In the genomic region with DNA sequence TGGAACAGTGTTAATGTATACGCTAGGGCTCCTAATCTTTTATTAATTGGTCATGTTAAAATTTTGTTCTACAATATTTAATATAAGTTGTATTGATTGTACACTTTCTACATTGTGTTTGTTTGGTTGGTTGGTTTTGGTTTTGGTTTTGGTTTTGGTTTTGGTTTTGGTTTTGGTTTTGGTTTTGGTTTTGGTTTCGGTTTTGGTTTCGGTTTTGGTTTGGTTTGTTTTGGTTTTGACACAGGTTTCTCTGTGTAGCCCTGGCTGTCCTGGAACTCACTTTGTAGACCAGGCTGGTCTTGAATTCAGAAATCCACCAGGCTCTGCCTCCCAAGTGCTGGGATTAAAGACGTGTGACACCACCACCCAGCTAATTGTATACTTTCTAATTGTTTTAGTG, we compare ENCODE assay signal across 23 mouse cellular contexts. TPM values are rescaled to one million over a fixed set of nuclear protein-coding genes. Genes with fewer than 3 reads are reported as not detected.
DNase-seq lines count a peak whose midpoint lies in the region; TF ChIP-seq lines count a peak whose summit lies in the region.
"Not testable (repeated sequence)": the region's sequence is repeated elsewhere in the genome, so short reads cannot be mapped to it uniquely, and the experiment has no call there.
"Had no signal": no experiment of that assay in that cellular context is flagged by ENCODE, and none has a peak within 500 bp of the region (broad histone marks: within the 10 kb centered on the region; RNA-seq: fewer than 3 reads in every experiment).

No protein-coding gene starts in this region.

- WGBS in forebrain, embryonic 10.5 days: 86% methylated on average over 4 of the region's 4 CpGs

- not testable (repeated sequence) for H3K36me3 ChIP-seq in CH12.LX (replicated peaks in 1 of 2; ENCODE audit: control insufficient read depth in 1 of 2, insufficient read depth in 1 of 2, low read length in 1 of 2); forebrain, embryonic 10.5 days (replicated peaks); splenic B cell, adult 2 months (ENCODE audit: control insufficient read depth, insufficient read depth, low read length, poor library complexity, severe bottlenecking)

- not testable (repeated sequence) for TF ChIP-seq EP300 in CH12.LX (IDR thresholded peaks at IDR 0.05; ENCODE audit: low read length)

- peak; percentile 7 to 10 for DNase-seq in B cell, adult 2 months
- DNase-seq in CD4-positive helper T cell, adult 2 months (ENCODE audit: low read depth, low spot score): peak; percentile 10
- DNase-seq in CD4-positive, CD25-positive, alpha-beta regulatory T cell, adult 2 months (ENCODE audit: low read depth, low spot score): peak; percentile 12
- DNase-seq in CH12.LX (ENCODE audit: extremely low read depth): peak; percentile 13
- DNase-seq in forebrain, embryonic 10.5 days (ENCODE audit: extremely low spot score, low spot score): peak; percentile 7
- DNase-seq in induced T-regulatory cell, adult 2 months (ENCODE audit: low read depth): peak; percentile 50
- DNase-seq in naive thymus-derived CD4-positive, alpha-beta T cell, adult 2 months (ENCODE audit: low read depth): peak; percentile 19
- peak; percentile 42 for DNase-seq in splenic B cell, adult 2 months (ENCODE audit: low read depth, low spot score)

- H3K9ac ChIP-seq in CH12.LX (ENCODE audit: insufficient read depth, low read depth): not testable (repeated sequence)

- H3K27me3 ChIP-seq in CH12.LX (replicated peaks): peaks cover 71% of the 10 kb centered on the region
- not testable (repeated sequence) for H3K27me3 ChIP-seq in forebrain, embryonic 10.5 days (ENCODE audit: poor library complexity, severe bottlenecking); splenic B cell, adult 2 months (ENCODE audit: control insufficient read depth, insufficient read depth, low read length, poor library complexity, severe bottlenecking)

- peaks cover 10% of the 10 kb centered on the region for H3K9me3 ChIP-seq in CH12.LX (replicated peaks; ENCODE audit: low read length)
- not testable (repeated sequence) for H3K9me3 ChIP-seq in forebrain, embryonic 10.5 days

- in situ Hi-C loops in CH12.LX (cut with MboI; ENCODE audit: low pct_ligation_motif_present, low pct_unique_long_range_greater_than_20kb, low sequenced_read_pairs): not testable (repeated sequence)

- not testable (repeated sequence) for TF ChIP-seq CTCF in CH12.LX (conservative IDR thresholded peaks at IDR 0.05 in 1 of 2, IDR thresholded peaks at IDR 0.05 in 1 of 2; ENCODE audit: low read depth in 2 of 2, low read length in 2 of 2)

- H3K4me2 ChIP-seq in CH12.LX (ENCODE audit: insufficient read depth, low read depth, poor library complexity, severe bottlenecking): not testable (repeated sequence)

- not testable (repeated sequence) for TF ChIP-seq POLR2A in CH12.LX (IDR thresholded peaks at IDR 0.05; ENCODE audit: low read depth, low read length)

- not testable (repeated sequence) for H3K4me1 ChIP-seq in CH12.LX (ENCODE audit: control insufficient read depth in 1 of 2, insufficient read depth in 2 of 2); forebrain, embryonic 10.5 days

- H3K4me3 ChIP-seq in CH12.LX (replicated peaks in 1 of 3; ENCODE audit: low read depth in 2 of 3, low read length in 2 of 3, poor library complexity in 1 of 3); forebrain, embryonic 10.5 days: not testable (repeated sequence)

- H3K79me2 ChIP-seq in CH12.LX (replicated peaks; ENCODE audit: control insufficient read depth, extremely low read depth, insufficient read depth, poor library complexity, severe bottlenecking): not testable (repeated sequence)

- dilution Hi-C loops in CH12.LX (cut with MboI; ENCODE audit: extremely low pct_ligation_motif_present, extremely low pct_unique_long_range_greater_than_20kb, low sequenced_read_pairs): not testable (repeated sequence)

- H3K27ac ChIP-seq in CH12.LX (ENCODE audit: insufficient read depth, low read depth); forebrain, embryonic 10.5 days: not testable (repeated sequence)

- TF ChIP-seq RAD21 in CH12.LX (IDR thresholded peaks at IDR 0.05; ENCODE audit: low read depth, low read length): not testable (repeated sequence)

TF ChIP-seq in CH12.LX, 34 proteins besides CTCF, POLR2A, EP300 and RAD21:
- peak; percentile 62 for TF ChIP-seq IRF4 (IDR thresholded peaks at IDR 0.05; ENCODE audit: low read depth, low read length)
- peak; percentile 93 for TF ChIP-seq ETS1 (conservative IDR thresholded peaks at IDR 0.05; ENCODE audit: low read depth, low read length)
TF ChIP-seq in CH12.LX: peak in this region for 2; not testable (repeated sequence) for 32.

RNA-seq across cellular contexts. Expression of gene Krt16, which starts 8.4 kb away (rescaled TPM):
- total RNA-seq in CH12.LX (2012; rRNA removed): 0.08 TPM in 1 of 2 replicates, not detected in the other
- not detected in 2 replicates for total RNA-seq in CH12.LX (2014; rRNA removed)
- not detected in 2 replicates for polyA plus RNA-seq in CH12.LX (2012; ENCODE audit: insufficient read length, low read depth)
- not detected in 2 replicates for polyA plus RNA-seq in forebrain, embryonic 10.5 days (2016; fragmentation: Nextera tagmentation; extraction: Ambion mirVana)
- total RNA-seq: adrenal gland, adult 18-20 months; adrenal gland, adult 2 months; adrenal gland, adult 8-10 months; adrenal gland, postnatal 10 days; adrenal gland, postnatal 14 days; adrenal gland, postnatal 25 days; adrenal gland, postnatal 36 days; adrenal gland, postnatal 4 days; MEL had no signal
- polyA plus RNA-seq: activated CD4-positive, CD25-positive, alpha-beta regulatory T cell, adult 4 months; adrenal gland, adult 2 months; CD4-positive, CD25-positive, alpha-beta regulatory T cell, adult 4 months; cerebellum, adult 2 months; G1E; Patski had no signal

RNA-seq across cellular contexts. Expression of gene Krt17, which starts 20.6 kb away (rescaled TPM):
- total RNA-seq in CH12.LX (2012; rRNA removed) (0.76 and 0.97 TPM in 2 replicates), CH12.LX (2014; rRNA removed) (0.15 TPM in 1 of 2 replicates, not detected in the other)
- not detected in 2 replicates for polyA plus RNA-seq in CH12.LX (2012; ENCODE audit: insufficient read length, low read depth)
- polyA plus RNA-seq in forebrain, embryonic 10.5 days (2016; fragmentation: Nextera tagmentation; extraction: Ambion mirVana): not detected in 2 replicates
- total RNA-seq: adrenal gland, adult 18-20 months; adrenal gland, adult 2 months; adrenal gland, adult 8-10 months; adrenal gland, postnatal 10 days; adrenal gland, postnatal 14 days; adrenal gland, postnatal 25 days; adrenal gland, postnatal 36 days; G1E; MEL had no signal
- polyA plus RNA-seq: adrenal gland, adult 2 months had no signal

RNA-seq across cellular contexts. Expression of gene Krt42, which starts 29.4 kb away (rescaled TPM):
- total RNA-seq in CH12.LX (2012; rRNA removed) (not detected in 2 replicates), CH12.LX (2014; rRNA removed) (not detected in 2 replicates)
- not detected in 2 replicates for polyA plus RNA-seq in CH12.LX (2012; ENCODE audit: insufficient read length, low read depth)
- polyA plus RNA-seq in forebrain, embryonic 10.5 days (2016; fragmentation: Nextera tagmentation; extraction: Ambion mirVana): not detected in 2 replicates
- total RNA-seq: adrenal gland, adult 18-20 months; adrenal gland, adult 2 months; adrenal gland, adult 8-10 months; adrenal gland, postnatal 10 days; adrenal gland, postnatal 14 days; adrenal gland, postnatal 25 days; adrenal gland, postnatal 36 days; adrenal gland, postnatal 4 days; MEL had no signal
- polyA plus RNA-seq: activated CD4-positive, CD25-positive, alpha-beta regulatory T cell, adult 4 months; C2C12; CD4-positive, CD25-positive, alpha-beta regulatory T cell, adult 4 months; cerebellum, adult 2 months; G1E had no signal

RNA-seq across cellular contexts. Expression of gene Krt14, which starts 32.9 kb away (rescaled TPM):
- total RNA-seq in CH12.LX (2012; rRNA removed): not detected in 2 replicates
- total RNA-seq in CH12.LX (2014; rRNA removed): not detected in 2 replicates
- polyA plus RNA-seq in CH12.LX (2012; ENCODE audit: insufficient read length, low read depth): not detected in 2 replicates
- 1.9 and 2.0 TPM in 2 replicates for polyA plus RNA-seq in forebrain, embryonic 10.5 days (2016; fragmentation: Nextera tagmentation; extraction: Ambion mirVana)
- total RNA-seq: adrenal gland, postnatal 25 days; MEL had no signal
- polyA plus RNA-seq: activated CD4-positive, CD25-positive, alpha-beta regulatory T cell, adult 4 months; CD4-positive, CD25-positive, alpha-beta regulatory T cell, adult 4 months; Patski had no signal

RNA-seq across cellular contexts. Expression of gene Krt9, which starts 47.2 kb away (rescaled TPM):
- total RNA-seq in CH12.LX (2012; rRNA removed): not detected in 2 replicates
- total RNA-seq in CH12.LX (2014; rRNA removed): not detected in 2 replicates
- polyA plus RNA-seq in CH12.LX (2012; ENCODE audit: insufficient read length, low read depth): not detected in 2 replicates
- polyA plus RNA-seq in forebrain, embryonic 10.5 days (2016; fragmentation: Nextera tagmentation; extraction: Ambion mirVana): not detected in 2 replicates
- total RNA-seq: adrenal gland, adult 18-20 months; adrenal gland, adult 2 months; adrenal gland, postnatal 14 days; adrenal gland, postnatal 25 days; adrenal gland, postnatal 36 days; G1E; MEL had no signal
- polyA plus RNA-seq: activated CD4-positive, CD25-positive, alpha-beta regulatory T cell, adult 4 months; adrenal gland, adult 2 months; CD4-positive, CD25-positive, alpha-beta regulatory T cell, adult 4 months; G1E; Patski had no signal
